Mouse (Mus musculus) large intestine, adult 2 months (tissue): ENCODE data around the gene Isca1. TPM values are rescaled to one million over a fixed set of nuclear protein-coding genes. Genes with fewer than 3 reads are reported as not detected.
"Not testable (repeated sequence)": the region's sequence is repeated elsewhere in the genome, so short reads cannot be mapped to it uniquely, and the experiment has no call there.

Experiments
- DNase-seq: peaks from one replicate; pipeline ENCODE4 v3.0.0-alpha.2; 2012; ENCODE audit warnings: low read depth, low spot score
- WGBS: fragments of 180-500 bp; shearing (Covaris S2); methylation state at CpG from one replicate; pipeline ENCODE4 v1.1.7; 2018; 5-methylcytosine and 5-hydroxymethylcytosine counted together
- polyA plus RNA-seq: library from polyadenylated mRNA; depleted of rRNA; stranded (reverse); fragments of >200 nt; gene quantifications from 2 replicates; pipeline ENCODE4 v1.2.3, GENCODE M21; 2012; rRNA removed

Gene Isca1
- 76.0 and 77.7 TPM in 2 replicates for polyA plus RNA-seq

DNA sequence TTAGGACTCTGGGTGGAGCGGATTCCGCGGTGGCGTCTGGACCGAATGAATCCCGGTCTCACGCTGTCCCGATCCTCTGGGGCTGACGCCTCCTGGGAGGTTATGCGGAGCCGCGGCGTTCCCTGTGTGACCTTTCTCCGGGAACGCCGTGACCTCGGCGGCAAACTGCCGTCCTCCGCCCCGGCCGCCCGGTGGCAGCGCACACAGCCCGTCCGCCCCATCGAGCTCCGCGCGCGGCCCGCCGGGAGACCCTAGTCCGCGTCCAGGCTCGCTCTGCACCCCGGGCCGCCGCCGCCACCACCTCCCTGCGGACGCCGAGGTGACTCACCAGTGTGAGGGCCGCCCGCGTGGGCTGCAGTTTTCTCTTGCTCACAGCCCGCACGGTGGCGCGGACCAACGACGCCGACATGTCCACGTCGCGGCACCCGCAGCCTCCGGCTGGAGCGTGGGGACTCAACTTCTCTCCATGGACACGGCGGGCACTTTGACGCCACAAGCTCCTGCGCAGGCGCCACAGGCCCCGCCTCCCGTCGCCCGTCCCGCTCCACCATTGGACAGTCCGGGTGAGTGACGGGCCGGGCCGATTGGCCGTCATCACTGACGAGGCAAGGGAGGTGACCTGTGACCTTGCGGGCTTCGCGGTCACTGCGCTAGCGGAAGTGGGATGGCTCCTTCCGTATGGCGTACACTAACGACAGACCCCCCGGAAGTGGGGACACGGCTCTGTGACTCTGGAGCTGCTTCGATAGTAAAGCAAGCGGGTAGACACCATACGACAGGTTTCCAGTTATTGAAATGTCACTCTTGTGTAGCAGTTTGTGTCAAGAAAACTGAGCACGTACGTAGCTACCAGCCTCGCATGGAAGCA lies at the start of gene Isca1:
Isca1 (minus strand) TSS at position 515 of the 868 bp plus-strand sequence.
- DNase-seq, result peak; percentile 75
- under 1% methylated on average over 91 of the region's 91 CpGs for WGBS

GRCm38 (mm10) chr13:59817352-59817751 lies 47.7 kb upstream of the Isca1 start:
- WGBS, result 78% methylated on average over 4 of the region's 4 CpGs
- no peak for DNase-seq

DNA sequence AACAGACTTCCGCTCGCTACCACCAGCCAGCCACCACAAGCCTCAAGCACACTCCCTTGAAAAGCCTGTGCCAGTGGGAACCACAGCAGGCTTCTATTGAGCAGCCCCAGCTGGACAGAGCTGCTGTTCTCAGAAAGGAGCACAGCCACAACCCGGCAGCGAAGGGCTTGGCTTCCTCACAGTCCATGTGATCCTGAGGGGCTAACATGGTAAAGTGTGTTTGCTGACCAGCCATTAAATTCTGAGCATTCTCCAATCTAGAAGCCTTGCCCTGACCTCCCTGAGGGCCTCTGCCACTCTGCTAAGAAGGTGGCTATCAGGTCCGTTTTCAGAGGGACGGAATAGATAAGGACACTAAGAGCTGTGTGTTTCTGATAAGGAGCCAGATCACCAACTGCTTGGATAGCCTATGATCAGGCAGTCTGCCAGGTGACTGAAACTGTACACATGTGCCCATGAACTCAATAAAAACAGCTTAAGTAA lies 44.5 kb upstream of the Isca1 start:
- WGBS, result 66% methylated on average over 6 of the region's 6 CpGs
- DNase-seq, result no peak

- no peak for DNase-seq
- 91% methylated on average over 3 of the region's 3 CpGs for WGBS
These were observed 42.0 kb upstream of the Isca1 start for GRCm38 (mm10) chr13:59811581-59811980.

GRCm38 (mm10) chr13:59801000-59801399 lies 31.4 kb upstream of the Isca1 start:
- WGBS, result 85% methylated on average over 6 of the region's 6 CpGs

DNA sequence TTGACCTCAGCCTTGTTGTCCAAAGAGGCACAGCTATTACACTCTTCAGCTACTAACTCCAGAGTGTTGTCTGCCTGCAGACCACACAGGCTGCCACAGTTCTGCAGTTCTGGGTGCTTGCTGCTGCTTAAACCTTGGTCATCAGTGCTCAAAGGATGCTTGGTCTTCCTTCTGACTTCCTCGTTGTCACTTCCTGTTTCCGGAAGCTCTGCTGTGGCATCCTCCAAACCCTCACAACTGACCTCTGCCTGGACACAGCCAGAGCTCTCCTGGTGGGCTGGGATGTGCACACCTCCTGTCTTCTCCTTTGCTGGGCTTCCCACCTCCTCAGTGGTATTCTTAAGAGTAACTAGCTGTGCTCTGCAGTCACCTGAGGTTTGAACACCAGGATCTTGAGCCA lies 30.5 kb upstream of the Isca1 start:
- WGBS, result 73% methylated on average over 2 of the region's 2 CpGs
- no peak for DNase-seq

More at GRCm38 (mm10) chr13:59801000-59801399, 31.4 kb upstream of the Isca1 start:
- DNase-seq, result no peak

- no peak for DNase-seq
- 91% methylated on average over 1 of the region's 1 CpGs for WGBS
These were observed 28.7 kb upstream of the Isca1 start for GRCm38 (mm10) chr13:59798306-59798705.

DNA sequence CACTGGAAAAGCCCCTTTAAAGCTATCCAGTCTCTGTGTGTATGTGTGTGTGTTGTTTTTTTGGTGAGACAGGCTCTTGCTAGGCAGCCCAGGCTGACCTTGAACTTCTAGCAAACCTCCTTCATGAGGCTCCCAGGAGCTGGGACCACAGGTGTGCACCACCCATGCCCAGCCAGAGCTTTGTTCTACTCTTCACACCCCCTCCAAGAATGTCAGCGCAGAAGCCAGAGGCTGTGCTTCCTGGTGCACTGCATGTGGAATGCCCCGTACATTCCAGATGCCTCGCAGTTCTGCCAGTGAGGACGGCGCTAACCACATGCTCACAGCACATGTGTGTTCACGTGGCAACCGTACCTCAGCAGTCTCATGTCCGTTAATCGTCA lies 26.8 kb upstream of the Isca1 start:
- no peak for DNase-seq

DNA sequence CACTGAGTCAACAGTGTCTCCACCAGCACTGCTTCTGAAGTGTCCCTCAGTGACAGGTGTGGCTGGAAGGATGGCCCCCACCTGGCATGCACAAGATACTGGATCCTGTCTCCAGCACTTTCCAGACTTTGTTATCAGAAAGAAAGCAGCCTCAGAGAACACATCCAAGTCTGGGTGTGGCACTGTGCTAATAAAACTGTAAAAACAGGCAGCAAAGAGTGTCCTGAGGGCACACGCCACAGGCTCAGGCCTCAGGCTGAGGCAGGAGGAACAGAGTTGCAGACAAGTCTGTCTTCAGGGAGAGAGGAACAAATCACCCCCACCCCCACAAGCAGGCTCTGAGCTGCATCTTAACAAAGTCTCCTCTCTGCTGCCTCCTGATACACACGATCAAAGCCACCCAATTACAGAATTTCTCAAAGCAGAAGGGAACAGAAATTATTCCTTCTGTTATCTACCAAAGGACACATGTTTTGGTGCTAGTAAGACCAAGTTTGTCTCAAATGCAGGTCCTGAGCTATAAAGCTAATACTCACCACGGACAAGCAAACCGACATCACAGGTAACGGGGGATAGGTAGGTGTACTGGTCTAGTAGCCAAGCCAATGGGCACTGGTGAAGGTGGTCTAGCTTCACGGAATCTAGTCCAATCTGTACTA lies 26.3 kb upstream of the Isca1 start:
- 72% methylated on average over 6 of the region's 6 CpGs for WGBS
- no peak for DNase-seq

More for the DNA sequence above, 26.8 kb upstream of the Isca1 start:
- WGBS, result 87% methylated on average over 9 of the region's 9 CpGs

DNA sequence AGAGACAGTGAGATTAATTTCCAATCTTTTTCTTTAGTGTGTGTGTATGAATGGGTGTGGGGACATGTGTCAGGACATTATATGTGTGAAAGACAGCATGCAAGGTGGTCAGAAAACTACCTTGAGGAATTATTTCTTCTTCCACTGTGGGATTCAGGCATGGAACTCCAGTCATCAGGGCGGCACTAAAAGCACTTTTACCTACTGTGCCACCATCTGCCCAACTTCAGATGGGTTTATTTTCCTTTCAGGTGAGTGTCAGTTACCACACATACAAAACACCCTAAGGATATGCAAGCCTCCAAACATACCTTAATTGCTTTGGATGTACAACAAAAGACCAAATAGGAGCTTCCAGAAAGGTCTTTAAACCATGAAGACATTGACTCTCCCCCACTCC lies 25.2 kb upstream of the Isca1 start:
- no peak for DNase-seq
- WGBS, result 92% methylated on average over 1 of the region's 1 CpGs

GRCm38 (mm10) chr13:59782145-59782544 lies 12.5 kb upstream of the Isca1 start, which contains the start of gene Gm49354:
Gene Gm49354, minus strand, starts transcription at chr13:59782245.
- no peak for DNase-seq
- 89% methylated on average over 7 of the region's 7 CpGs for WGBS

- 95% methylated on average over 1 of the region's 1 CpGs for WGBS
- DNase-seq, result not testable (repeated sequence)
These were observed 10.2 kb upstream of the Isca1 start for GRCm38 (mm10) chr13:59779744-59780264.

DNA sequence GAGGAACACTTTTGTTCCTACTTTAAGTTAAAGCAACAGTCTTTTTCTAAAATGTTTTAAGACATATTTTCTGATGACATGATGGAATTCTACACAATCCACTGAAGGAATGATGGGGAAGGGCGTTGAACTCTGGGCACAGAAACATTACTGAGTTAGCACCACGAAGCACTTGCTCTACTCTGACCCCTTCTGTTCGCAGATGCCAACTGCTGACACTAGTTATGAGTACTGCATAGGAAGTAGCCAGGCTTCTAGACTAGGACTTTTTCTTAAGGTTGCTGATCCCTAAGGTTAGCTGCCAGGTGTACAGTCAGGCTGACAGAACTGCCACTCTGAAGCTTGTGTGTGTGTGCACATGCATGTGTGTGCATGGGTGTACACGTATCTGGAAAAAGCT lies 9.6 kb upstream of the Isca1 start:
- 73% methylated on average over 4 of the region's 4 CpGs for WGBS
- DNase-seq, result no peak

- DNase-seq, result no peak
These were observed 5.6 kb upstream of the Isca1 start for GRCm38 (mm10) chr13:59775168-59775567.

GRCm38 (mm10) chr13:59771257-59771656 lies 1.6 kb upstream of the Isca1 start:
- no peak for DNase-seq
- WGBS, result 16% methylated on average over 9 of the region's 9 CpGs

More at GRCm38 (mm10) chr13:59775168-59775567, 5.6 kb upstream of the Isca1 start:
- WGBS, result 67% methylated on average over 3 of the region's 3 CpGs

DNA sequence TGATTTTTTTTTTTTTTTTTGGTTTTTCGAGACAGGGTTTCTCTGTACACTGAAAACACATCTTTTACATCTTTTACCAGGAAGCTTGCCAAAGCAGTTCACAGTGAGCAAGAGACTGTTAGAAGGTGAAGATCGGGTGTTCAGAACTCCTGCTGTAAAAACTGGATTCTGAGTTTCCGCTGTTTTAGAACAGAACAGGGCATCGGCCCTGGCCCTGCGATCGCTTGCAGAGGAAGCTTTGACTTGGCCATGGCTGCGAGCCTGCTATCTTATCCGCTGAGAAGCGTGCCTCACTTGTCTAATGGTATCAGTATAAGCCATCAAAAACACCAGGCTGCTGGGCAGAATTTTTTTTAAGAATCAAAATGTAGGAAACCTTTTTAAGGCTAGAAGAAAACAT lies 1.2 kb upstream of the Isca1 start:
- 41% methylated on average over 9 of the region's 9 CpGs for WGBS
- DNase-seq, result no peak

DNA sequence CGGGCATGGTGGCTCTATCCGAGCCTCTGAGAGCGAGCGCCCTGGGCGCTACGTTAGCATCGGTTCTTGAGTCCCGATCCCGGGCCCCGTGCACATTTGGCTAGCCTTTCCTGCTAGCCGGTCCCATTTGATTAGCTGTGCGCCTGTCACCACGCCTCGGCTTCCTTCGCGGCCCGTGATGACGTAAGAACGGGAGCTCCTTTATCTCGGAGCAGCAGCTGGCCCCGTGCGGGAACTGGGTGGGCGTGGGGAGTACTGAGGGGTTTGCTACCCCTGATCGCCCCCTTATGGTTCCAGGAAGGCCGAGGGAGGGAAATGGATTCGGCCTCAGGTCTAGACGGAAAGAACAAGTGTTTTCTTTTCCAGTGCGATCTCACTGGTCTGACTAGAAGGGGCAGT lies 553 bp upstream of the Isca1 start:
- DNase-seq, result peak; percentile 57
- WGBS, result under 1% methylated on average over 28 of the region's 28 CpGs

GRCm38 (mm10) chr13:59768531-59768930 lies 1.1 kb downstream of the Isca1 start:
- DNase-seq, result no peak
- WGBS, result 13% methylated on average over 13 of the region's 13 CpGs

DNA sequence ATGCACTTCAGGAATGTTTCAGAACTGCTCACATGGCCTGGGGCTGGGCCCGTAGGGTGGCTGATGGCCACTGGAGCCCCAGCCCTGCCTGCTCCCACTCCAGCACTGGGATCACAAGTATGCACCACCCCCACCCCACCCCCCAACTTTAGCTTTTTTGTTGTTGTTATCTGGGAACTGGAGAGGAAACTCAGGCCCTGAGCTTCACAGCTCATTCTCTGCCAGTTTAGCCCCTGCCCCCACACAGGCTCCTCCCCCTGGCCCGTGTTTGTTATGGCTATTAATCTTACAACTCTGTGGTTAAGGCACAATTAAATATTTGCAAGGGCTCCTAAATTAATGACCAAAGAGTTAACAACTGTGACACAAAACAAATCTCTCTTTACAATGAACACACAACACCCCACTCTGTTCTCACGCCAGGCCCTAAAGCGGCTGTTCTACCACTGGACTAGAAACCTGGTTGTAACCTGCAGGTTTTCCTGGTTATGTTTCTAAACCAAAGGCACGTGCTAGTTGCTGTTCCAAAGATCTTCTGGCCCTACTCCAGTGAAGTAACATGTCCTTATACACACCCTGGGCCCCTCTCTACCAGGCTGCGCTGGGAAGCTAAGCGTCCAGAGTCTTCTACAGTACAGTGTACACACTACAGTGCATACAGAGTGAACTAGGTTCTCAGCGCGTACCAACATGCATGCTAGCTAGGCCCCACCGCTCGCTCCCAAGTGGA lies 2.7 kb downstream of the Isca1 start:
- DNase-seq, result no peak
- WGBS, result 50% methylated on average over 11 of the region's 11 CpGs

GRCm38 (mm10) chr13:59762791-59763190 lies 6.8 kb downstream of the Isca1 start:
- DNase-seq, result no peak
- WGBS, result 88% methylated on average over 7 of the region's 7 CpGs
